In genomic region chr12:24973586-24973985, GRCm38 (mm10) we compare ENCODE assay signal across 13 mouse cellular contexts. TPM values are rescaled to one million over a fixed set of nuclear protein-coding genes. Genes with fewer than 3 reads are reported as not detected.
DNase-seq lines count a peak whose midpoint lies in the region; ATAC-seq and TF ChIP-seq lines count a peak whose summit lies in the region.
"Had no signal": no experiment of that assay in that cellular context is flagged by ENCODE, and none has a peak within 500 bp of the region (broad histone marks: within the 10 kb centered on the region; RNA-seq: fewer than 3 reads in every experiment).

No protein-coding gene starts in this region.

- TF ChIP-seq POLR2A in thymus, adult 2 months (IDR thresholded peaks at IDR 0.05; ENCODE audit: control insufficient read depth, extremely low read depth, insufficient read depth, low read length, poor library complexity): no peak

- H3K9ac ChIP-seq in liver, embryonic 11.5 days (ENCODE audit: low read depth, low read length): no peak overlapping the region
- H3K9ac ChIP-seq: limb, embryonic 12.5 days; lung, embryonic 15.5 days had no signal

- H3K4me1 ChIP-seq in thymus, adult 2 months (replicated peaks; ENCODE audit: control insufficient read depth, insufficient read depth, low read length): peaks cover 22% of the 10 kb centered on the region
- peaks cover 21% of the 10 kb centered on the region for H3K4me1 ChIP-seq in liver, embryonic 11.5 days (replicated peaks; ENCODE audit: control insufficient read depth, insufficient read depth, low read length)
- H3K4me1 ChIP-seq in hindbrain, embryonic 10.5 days (replicated peaks): peaks cover 13% of the 10 kb centered on the region

- peak overlapping the region; percentile 75 for H3K4me2 ChIP-seq in liver, embryonic 11.5 days

- no peaks in the 10 kb centered on the region for H3K36me3 ChIP-seq in thymus, adult 2 months (ENCODE audit: control insufficient read depth, insufficient read depth, low read length)
- H3K36me3 ChIP-seq in liver, embryonic 11.5 days (ENCODE audit: control insufficient read depth, insufficient read depth, low read length): no peaks in the 10 kb centered on the region
- H3K36me3 ChIP-seq in hindbrain, embryonic 10.5 days: no peaks in the 10 kb centered on the region
- H3K36me3 ChIP-seq: limb, embryonic 12.5 days; lung, embryonic 15.5 days had no signal

- TF ChIP-seq CTCF in thymus, adult 2 months (IDR thresholded peaks at IDR 0.05; ENCODE audit: borderline replicate concordance, control insufficient read depth, extremely low read depth, insufficient read depth, low read length, poor library complexity): no peak

- 18% methylated on average over 5 of the region's 5 CpGs for WGBS in thymus, adult 2 months
- WGBS in liver, embryonic 11.5 days: 40% methylated on average over 5 of the region's 5 CpGs
- WGBS in hindbrain, embryonic 10.5 days: 80% methylated on average over 5 of the region's 5 CpGs

- peak; percentile 19 for DNase-seq in cerebellum, adult 11-12 months
- DNase-seq in cerebellum, postnatal 4 days (ENCODE audit: low spot score in 2 of 2): no peak
- DNase-seq in thymus, postnatal 0 days (ENCODE audit: low spot score): peak; percentile 24
- DNase-seq in thymus, adult 2 months: no peak
- DNase-seq in liver, embryonic 11.5 days (ENCODE audit: low spot score): no peak
- peak; percentile 22 for DNase-seq in naive thymus-derived CD4-positive, alpha-beta T cell, adult 2 months (ENCODE audit: low read depth)
- no peak for DNase-seq in hindbrain, embryonic 10.5 days (ENCODE audit: low spot score)
- DNase-seq in neural tube, embryonic 10.5 days (ENCODE audit: extremely low spot score, low spot score): no peak
- DNase-seq: right cerebral cortex, adult 18-20 months had no signal

- no peak overlapping the region for H3K4me3 ChIP-seq in thymus, adult 2 months (ENCODE audit: control insufficient read depth, insufficient read depth, low read length)
- peak overlapping the region; percentile 86 for H3K4me3 ChIP-seq in liver, embryonic 11.5 days (ENCODE audit: low read depth, low read length)
- H3K4me3 ChIP-seq in hindbrain, embryonic 10.5 days: no peak overlapping the region
- H3K4me3 ChIP-seq: limb, embryonic 12.5 days had no signal

- no peaks in the 10 kb centered on the region for H3K27me3 ChIP-seq in thymus, adult 2 months (ENCODE audit: control insufficient read depth, insufficient read depth, low read length)
- no peaks in the 10 kb centered on the region for H3K27me3 ChIP-seq in liver, embryonic 11.5 days (replicated peaks; ENCODE audit: control insufficient read depth, insufficient read depth, low read length)
- no peaks in the 10 kb centered on the region for H3K27me3 ChIP-seq in hindbrain, embryonic 10.5 days (ENCODE audit: insufficient read depth, poor library complexity, severe bottlenecking)
- H3K27me3 ChIP-seq: limb, embryonic 12.5 days; lung, embryonic 15.5 days; Patski had no signal

- H3K9me3 ChIP-seq in liver, embryonic 11.5 days (ENCODE audit: control insufficient read depth, low read length): no peaks in the 10 kb centered on the region
- H3K9me3 ChIP-seq in hindbrain, embryonic 10.5 days: 0 out of 2 replicates have a peak, but pooled peaks cover 1% of the 10 kb centered on the region
- H3K9me3 ChIP-seq: limb, embryonic 12.5 days; lung, embryonic 15.5 days had no signal

- no peak overlapping the region for H3K27ac ChIP-seq in thymus, adult 2 months (ENCODE audit: control insufficient read depth, insufficient read depth, low read length)
- no peak overlapping the region for H3K27ac ChIP-seq in liver, embryonic 11.5 days (ENCODE audit: low read depth, low read length)
- no peak overlapping the region for H3K27ac ChIP-seq in hindbrain, embryonic 10.5 days
- H3K27ac ChIP-seq: limb, embryonic 12.5 days; lung, embryonic 15.5 days had no signal

- ATAC-seq in liver, embryonic 11.5 days (replicated peaks; ENCODE audit: low FRiP score): peak; percentile 67
- ATAC-seq: hindbrain, embryonic 16.5 days; Patski had no signal

RNA-seq across cellular contexts. Expression of gene Kidins220, which starts 1.1 kb away (rescaled TPM):
- 14.2 and 15.8 TPM in 2 replicates for polyA plus RNA-seq in thymus, postnatal 0 days (2015; fragmentation: Nextera tagmentation; extraction: Ambion mirVana)
- 72.1 and 76.2 TPM in 2 replicates for polyA plus RNA-seq in thymus, adult 2 months (2012; rRNA removed)
- polyA plus RNA-seq in liver, embryonic 11.5 days (2014; fragmentation: Nextera tagmentation; extraction: Ambion mirVana): 22.8 and 23.7 TPM in 2 replicates
- 24.8 and 38.1 TPM in 2 replicates for polyA plus RNA-seq in hindbrain, embryonic 10.5 days (2016; fragmentation: Nextera tagmentation; extraction: Ambion mirVana)

Comparison
In these comparisons a context has a peak if more than half of its experiments do, and no peak if none do; other contexts are left out.
1. DNase-seq: peak in cerebellum, adult 11-12 months (single experiment), thymus, postnatal 0 days (single experiment) and naive thymus-derived CD4-positive, alpha-beta T cell, adult 2 months (single experiment); none in cerebellum, postnatal 4 days (0 of 2), thymus, adult 2 months (single experiment), liver, embryonic 11.5 days (single experiment), hindbrain, embryonic 10.5 days (single experiment) and neural tube, embryonic 10.5 days (single experiment).